Mouse (Mus musculus) T-helper 2 cell (primary cell): ENCODE measurements around the gene Fermt3.

ENCODE experiments used
- in situ Hi-C: fragments of 300-600 bp; cut with MboI, MseI; formaldehyde crosslinking; loops from one replicate; pipeline ENCODE4 v1.15.1; 2025; ENCODE audit warnings: high pct_unique_total_duplicates

Gene Fermt3

GRCm38 (mm10) chr19:6992011-6992858 is 27.0 kb downstream of the Fermt3 start, which contains the start of gene Dnajc4:
TSS of gene Dnajc4 (minus strand) at chr19:6992572.
- in situ Hi-C loops: loop anchor here (10.0 kb wide), 1 partner anchor 1753 kb away; the partner anchor contains the start of genes 1700092M07Rik and Stx5a

GRCm38 (mm10) chr19:6991166-6991565 is 28.1 kb downstream of the Fermt3 start:
- in situ Hi-C loops: loop anchor here (10.0 kb wide), 1 partner anchor 1754 kb away; the partner anchor contains the start of genes 1700092M07Rik and Stx5a

GRCm38 (mm10) chr19:6990712-6991111 is 28.6 kb downstream of the Fermt3 start:
- in situ Hi-C loops: loop anchor here (10.0 kb wide), 1 partner anchor 1754 kb away; the partner anchor contains the start of genes 1700092M07Rik and Stx5a

GRCm38 (mm10) chr19:6989251-6989650 is 30.0 kb downstream of the Fermt3 start:
- in situ Hi-C loops: no loop called here

- in situ Hi-C loops: no loop called here
Observed at GRCm38 (mm10) chr19:6987904-6988285, 31.4 kb downstream of the Fermt3 start.

GRCm38 (mm10) chr19:6987061-6987903 is 32.0 kb downstream of the Fermt3 start, which contains the start of gene Vegfb:
TSS of gene Vegfb (minus strand) at chr19:6987651.
- in situ Hi-C loops: no loop called here

GRCm38 (mm10) chr19:6985951-6986708 is 33.1 kb downstream of the Fermt3 start:
- in situ Hi-C loops: no loop called here

- in situ Hi-C loops: no loop called here
Observed at GRCm38 (mm10) chr19:6985300-6985699, 34.0 kb downstream of the Fermt3 start.

- in situ Hi-C loops: no loop called here
Observed at GRCm38 (mm10) chr19:6983621-6984020, 35.6 kb downstream of the Fermt3 start.

- in situ Hi-C loops: no loop called here
Observed at GRCm38 (mm10) chr19:6981465-6981864, 37.8 kb downstream of the Fermt3 start.

- in situ Hi-C loops: no loop called here
Observed at GRCm38 (mm10) chr19:6980381-6981093, 38.7 kb downstream of the Fermt3 start, which contains the start of gene Fkbp2. TSS of gene Fkbp2 (minus strand) at chr19:6980501.

- in situ Hi-C loops: loop anchor here (5.0 kb wide), 2 partner anchors 42 to 67 kb away; partner anchors contain the start of gene Prdx5
Observed at GRCm38 (mm10) chr19:6979486-6980380, 39.5 kb downstream of the Fermt3 start.

GRCm38 (mm10) chr19:6979001-6979479 is 40.2 kb downstream of the Fermt3 start:
- in situ Hi-C loops: loop anchor here (5.0 kb wide), 2 partner anchors 42 to 67 kb away; partner anchors contain the start of gene Prdx5

GRCm38 (mm10) chr19:6978639-6978974 is 40.7 kb downstream of the Fermt3 start:
- in situ Hi-C loops: loop anchor here (5.0 kb wide), 2 partner anchors 41 to 66 kb away; partner anchors contain the start of gene Prdx5

- in situ Hi-C loops: loop anchor here (5.0 kb wide), 2 partner anchors 41 to 66 kb away; partner anchors contain the start of gene Prdx5
Observed at GRCm38 (mm10) chr19:6977759-6978638, 41.3 kb downstream of the Fermt3 start.

- in situ Hi-C loops: loop anchor here (5.0 kb wide), 2 partner anchors 39 to 64 kb away; partner anchors contain the start of gene Prdx5
Observed at GRCm38 (mm10) chr19:6975537-6976521, 43.4 kb downstream of the Fermt3 start, which contains the start of gene Plcb3. TSS of gene Plcb3 (minus strand) at chr19:6976470.
